Mouse (Mus musculus) liver, postnatal 0 days (tissue): ENCODE results near the gene Rab3gap1.

ENCODE experiments used
- CTCF ChIP-seq: sonication (generic); IDR thresholded peaks from 2 replicates; pipeline ENCODE4 v1.5.1; 2016; ENCODE audit warnings: antibody characterized with exemption, low read depth
- EP300 ChIP-seq: IDR thresholded peaks from 2 replicates; pipeline ENCODE4 v1.6.1; 2016; ENCODE audit warnings: antibody characterized with exemption, low read depth, mild to moderate bottlenecking

DNA sequence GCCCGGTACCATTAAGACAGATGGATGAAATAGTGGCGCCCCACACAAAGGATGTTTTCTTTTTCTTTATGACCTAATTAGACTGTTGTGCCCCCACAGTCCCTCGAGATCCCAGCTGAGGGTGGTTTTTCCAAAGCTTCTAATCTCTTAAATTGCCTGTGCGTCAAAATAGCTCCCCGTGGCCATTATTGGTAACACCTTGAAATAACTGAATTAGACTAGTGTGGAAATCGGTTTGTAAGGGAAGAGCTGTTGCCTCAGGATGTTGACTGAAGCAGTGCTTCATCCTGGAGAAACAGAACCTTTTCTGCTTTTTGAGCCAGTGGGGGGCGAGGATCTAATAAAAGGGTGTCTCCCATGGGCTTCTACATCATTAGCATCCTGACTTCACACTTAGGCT lies 4.8 kb upstream of the Rab3gap1 start:
- no peak for TF ChIP-seq CTCF
- TF ChIP-seq EP300: no peak
